Mouse (Mus musculus): ENCODE data around the gene Notum.

DNA sequence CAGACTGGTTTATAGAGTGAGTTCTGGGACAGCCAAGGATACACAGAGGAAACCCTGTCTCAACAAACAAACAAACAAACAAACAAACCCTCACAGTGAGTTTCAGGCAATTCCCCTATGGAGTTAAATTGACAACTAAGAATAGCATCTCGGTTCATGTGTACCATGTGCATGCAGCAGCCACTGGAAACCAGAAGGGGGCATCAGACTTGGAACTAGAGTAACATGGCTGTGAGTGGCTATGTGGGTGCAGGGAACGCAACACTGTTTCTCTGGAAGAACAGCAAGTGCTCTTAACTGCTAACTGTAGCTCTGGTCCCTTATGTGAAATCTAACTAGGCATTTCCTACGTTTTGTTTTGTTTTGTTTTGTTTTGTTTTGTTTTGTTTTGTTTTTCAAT is 9.1 kb downstream of the Notum start:
- TF ChIP-seq CTCF (IDR thresholded peaks at IDR 0.05; ENCODE audit: low read depth) (peak; percentile 56), EP300 (IDR thresholded peaks at IDR 0.05; ENCODE audit: low read depth) (no peak)
